Mouse (Mus musculus) G1E-ER4 (cell line): Measurements from ENCODE around the gene Bnipl. TPM values are rescaled to one million over a fixed set of nuclear protein-coding genes. Genes with fewer than 3 reads are reported as not detected.

Source experiments
- GATA1 ChIP-seq: IDR thresholded peaks from one replicate; pipeline ENCODE4 v1.8.0; 2012; ENCODE audit warnings: low read length, inconsistent platforms
- polyA plus RNA-seq: library from polyadenylated mRNA; stranded (reverse); fragments of >175 nt; gene quantifications from 2 replicates; pipeline ENCODE4 v1.2.3, GENCODE M21; 2012

Bnipl gene
- polyA plus RNA-seq, 1 experiment = not detected

- TF ChIP-seq GATA1 = no peak
Measured at GRCm38 (mm10) chr3:95284062-95284461, 33.1 kb upstream of the Bnipl start.

- no peak for TF ChIP-seq GATA1
Measured at GRCm38 (mm10) chr3:95283589-95283941, 32.6 kb upstream of the Bnipl start.

- no peak for TF ChIP-seq GATA1
Measured at GRCm38 (mm10) chr3:95282865-95283588, 32.0 kb upstream of the Bnipl start.

- TF ChIP-seq GATA1 = no peak
Measured at GRCm38 (mm10) chr3:95282381-95282864, 31.4 kb upstream of the Bnipl start.

GRCm38 (mm10) chr3:95281216-95282126, 30.5 kb upstream of the Bnipl start, which contains the start of the genes Mindy1 and Prune1:
Gene Mindy1, plus strand, starts transcription at chr3:95281345.
Gene Prune1, minus strand, starts transcription at chr3:95282076.
- no peak for TF ChIP-seq GATA1

- no peak for TF ChIP-seq GATA1
Measured at GRCm38 (mm10) chr3:95280747-95281146, 29.8 kb upstream of the Bnipl start.

GRCm38 (mm10) chr3:95277149-95277551, 26.2 kb upstream of the Bnipl start:
- TF ChIP-seq GATA1 = no peak

GRCm38 (mm10) chr3:95276428-95276934, 25.5 kb upstream of the Bnipl start:
- TF ChIP-seq GATA1 = no peak

- no peak for TF ChIP-seq GATA1
Measured at GRCm38 (mm10) chr3:95275161-95275560, 24.2 kb upstream of the Bnipl start.

GRCm38 (mm10) chr3:95274453-95274852, 23.5 kb upstream of the Bnipl start:
- TF ChIP-seq GATA1 = no peak

- no peak for TF ChIP-seq GATA1
Measured at GRCm38 (mm10) chr3:95273471-95273870, 22.5 kb upstream of the Bnipl start.

- no peak for TF ChIP-seq GATA1
Measured at GRCm38 (mm10) chr3:95270766-95271364, 19.9 kb upstream of the Bnipl start.

GRCm38 (mm10) chr3:95269789-95270188, 18.8 kb upstream of the Bnipl start:
- TF ChIP-seq GATA1 = no peak

GRCm38 (mm10) chr3:95267855-95268254, 16.9 kb upstream of the Bnipl start:
- no peak for TF ChIP-seq GATA1

- TF ChIP-seq GATA1 = no peak
Measured at GRCm38 (mm10) chr3:95266052-95266451, 15.1 kb upstream of the Bnipl start.

- TF ChIP-seq GATA1 = no peak
Measured at GRCm38 (mm10) chr3:95264724-95265123, 13.7 kb upstream of the Bnipl start.
